Mouse (Mus musculus): ENCODE results near the gene Nkx2-3. TPM values are rescaled to one million over a fixed set of nuclear protein-coding genes. Genes with fewer than 3 reads are reported as not detected.

Gene Nkx2-3
- not detected for total RNA-seq (2021)

DNA sequence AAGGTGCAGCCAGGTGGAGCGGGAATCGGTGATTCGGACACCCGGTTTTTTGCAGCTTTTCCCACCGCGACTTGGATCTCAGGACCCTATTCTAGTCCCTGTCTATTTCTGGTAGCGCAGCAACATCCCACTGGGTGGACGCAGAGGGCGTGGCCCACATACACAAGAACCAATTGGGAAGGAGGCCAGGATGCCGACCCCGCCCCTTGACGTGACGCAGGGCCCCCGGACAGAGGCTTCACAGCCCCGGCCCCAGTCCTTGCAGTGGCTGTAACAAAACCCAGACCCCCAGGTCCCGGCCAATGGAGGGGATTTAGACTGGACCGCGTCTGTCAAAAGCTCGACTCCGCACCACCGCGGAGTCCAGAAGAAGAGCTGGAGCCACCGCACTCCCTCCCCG is at the start of gene Nkx2-3:
TSS of gene Nkx2-3 (plus strand) at position 275 of the 400 bp plus-strand sequence.
- no peak for DNase-seq (ENCODE audit: extremely low spot score in 1 of 2, low spot score in 1 of 2)

DNA sequence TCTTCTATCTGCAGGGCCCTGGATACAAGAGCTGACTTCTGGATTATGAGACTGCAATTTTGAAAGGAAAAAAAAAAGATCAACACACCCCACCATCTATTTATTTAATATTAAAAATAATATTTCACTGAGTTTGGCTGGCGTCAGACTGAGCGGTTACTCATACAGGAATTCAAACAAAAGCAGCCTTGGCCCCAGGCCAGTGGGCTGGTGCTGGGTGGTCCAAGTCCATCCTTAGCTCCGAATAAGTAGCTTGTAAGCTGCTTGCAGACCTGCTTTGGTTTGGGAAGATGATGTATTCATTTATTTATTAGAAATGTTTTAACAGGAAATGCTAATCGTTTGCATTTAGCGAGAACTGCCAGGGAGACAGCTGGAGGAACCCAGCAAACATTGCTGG is 49.0 kb upstream of the Nkx2-3 start:
- DNase-seq (ENCODE audit: extremely low spot score in 1 of 2, low spot score in 1 of 2), result no peak

GRCm38 (mm10) chr19:43568298-43568697 is 43.8 kb upstream of the Nkx2-3 start:
- no peak for DNase-seq (ENCODE audit: extremely low spot score in 1 of 2, low spot score in 1 of 2)

GRCm38 (mm10) chr19:43569133-43569532 is 43.0 kb upstream of the Nkx2-3 start:
- no peak for DNase-seq (ENCODE audit: extremely low spot score in 1 of 2, low spot score in 1 of 2)

- peak; percentile 40 to 68 for DNase-seq (ENCODE audit: extremely low spot score in 1 of 2, low spot score in 1 of 2)
Measured at GRCm38 (mm10) chr19:43570831-43571790, 41.0 kb upstream of the Nkx2-3 start.

GRCm38 (mm10) chr19:43579081-43579796 is 32.9 kb upstream of the Nkx2-3 start:
- DNase-seq (ENCODE audit: extremely low spot score in 1 of 2, low spot score in 1 of 2), result no peak

- no peak for DNase-seq (ENCODE audit: extremely low spot score in 1 of 2, low spot score in 1 of 2)
Measured at GRCm38 (mm10) chr19:43581185-43581584, 30.9 kb upstream of the Nkx2-3 start.

GRCm38 (mm10) chr19:43583192-43583591 is 28.9 kb upstream of the Nkx2-3 start:
- no peak for DNase-seq (ENCODE audit: extremely low spot score in 1 of 2, low spot score in 1 of 2)

DNA sequence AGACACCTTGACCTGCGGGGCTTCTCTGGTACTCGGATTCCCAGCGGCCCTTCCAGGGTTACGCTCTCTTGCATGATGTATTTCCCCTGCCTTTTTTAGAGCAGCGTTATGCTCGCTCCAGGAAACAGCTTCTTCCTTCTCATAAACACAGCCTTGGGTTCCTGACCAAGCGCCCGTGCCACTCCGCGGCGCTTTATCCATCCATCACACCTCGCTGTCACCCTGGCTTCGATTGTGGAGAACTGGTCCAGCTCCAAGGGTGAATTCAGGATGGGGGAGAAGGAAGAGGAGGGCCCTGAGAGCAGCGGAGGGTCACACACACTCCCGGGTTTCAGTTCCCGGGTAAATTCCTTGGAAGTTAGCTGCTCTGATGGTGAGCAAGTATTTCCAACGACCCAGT is 28.5 kb upstream of the Nkx2-3 start:
- no peak for DNase-seq (ENCODE audit: extremely low spot score in 1 of 2, low spot score in 1 of 2)

DNA sequence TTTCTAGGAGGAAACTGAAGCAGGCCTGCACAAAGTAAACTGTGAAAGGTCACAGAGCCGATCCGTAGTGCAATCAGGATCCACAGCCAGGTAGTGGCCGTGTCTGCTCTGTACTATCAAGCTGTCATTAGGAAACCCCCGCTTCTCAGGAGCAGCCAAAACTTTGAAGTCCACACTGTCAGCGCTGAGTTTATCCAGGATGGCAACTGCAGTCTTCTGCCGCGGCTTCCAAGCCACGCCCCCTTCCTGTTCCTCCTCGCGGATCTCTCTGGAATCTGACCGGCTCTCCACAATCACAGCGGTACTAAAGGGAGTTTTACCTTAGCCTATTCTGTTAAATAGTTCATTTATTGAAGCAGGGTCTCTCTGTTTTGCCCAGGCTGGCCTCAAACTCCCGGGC is 27.3 kb upstream of the Nkx2-3 start:
- no peak for DNase-seq (ENCODE audit: extremely low spot score in 1 of 2, low spot score in 1 of 2)

- no peak for DNase-seq (ENCODE audit: extremely low spot score in 1 of 2, low spot score in 1 of 2)
Measured at GRCm38 (mm10) chr19:43592026-43592425, 20.1 kb upstream of the Nkx2-3 start.

DNA sequence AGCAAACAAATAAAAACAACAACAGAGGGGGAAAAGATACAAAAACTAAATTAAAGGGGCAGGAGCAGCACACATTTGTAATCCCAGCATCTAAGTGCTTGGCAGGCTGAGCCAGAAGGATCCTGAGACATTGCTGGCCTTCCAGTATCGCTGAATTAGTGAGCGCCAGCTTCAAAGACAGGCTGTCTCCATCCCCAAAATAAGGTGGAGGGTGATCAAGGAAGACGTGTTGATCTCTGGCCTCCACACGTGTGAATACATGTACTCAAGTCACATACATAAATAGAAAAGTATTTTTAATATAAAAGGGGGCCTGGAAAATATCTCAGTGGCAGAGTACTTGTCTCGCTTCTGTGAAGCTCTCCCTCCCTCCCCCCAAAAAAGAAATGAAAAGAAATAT is 15.1 kb upstream of the Nkx2-3 start:
- DNase-seq (ENCODE audit: extremely low spot score in 1 of 2, low spot score in 1 of 2), result no peak

- DNase-seq (ENCODE audit: extremely low spot score in 1 of 2, low spot score in 1 of 2), result no peak
Measured at GRCm38 (mm10) chr19:43598741-43599660, 13.1 kb upstream of the Nkx2-3 start.

DNA sequence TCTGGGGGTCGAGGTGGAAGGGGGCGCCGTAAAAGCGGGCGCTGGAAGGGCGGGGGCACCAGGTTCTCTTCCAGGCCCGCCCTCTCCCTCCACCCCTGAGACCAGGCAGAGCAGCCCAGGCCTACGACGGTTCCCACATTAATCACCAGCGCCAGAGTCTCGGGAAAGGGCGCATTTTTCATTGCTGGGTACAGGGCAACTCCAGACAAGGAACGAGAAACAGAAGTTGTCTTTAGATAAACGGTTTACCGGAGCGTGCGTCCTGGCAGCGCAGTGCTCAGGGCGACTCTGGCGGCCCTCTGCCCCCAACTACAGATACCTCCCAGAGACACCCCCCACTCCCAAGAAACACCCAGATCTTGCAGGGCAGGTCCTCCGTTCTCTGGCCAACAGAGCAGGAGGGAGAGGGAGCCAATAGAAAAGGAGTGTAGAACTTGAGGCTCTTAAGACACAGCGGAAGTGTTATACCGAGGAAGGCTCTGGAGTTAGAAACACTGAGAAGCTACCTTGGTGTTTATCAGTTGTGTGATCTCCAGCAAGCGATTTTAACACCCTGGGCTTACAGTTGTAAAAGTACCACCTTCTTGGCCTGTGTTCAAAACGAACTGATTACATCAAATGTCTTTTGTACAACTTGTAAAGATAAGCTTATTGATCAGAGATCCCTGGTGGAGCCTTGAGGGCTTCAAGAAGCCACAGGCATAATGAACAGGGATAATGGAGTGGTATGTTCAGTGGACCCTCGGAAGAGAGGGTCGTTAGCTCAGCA is 12.2 kb upstream of the Nkx2-3 start:
- DNase-seq (ENCODE audit: extremely low spot score in 1 of 2, low spot score in 1 of 2), result no peak

GRCm38 (mm10) chr19:43600545-43601331 is 11.4 kb upstream of the Nkx2-3 start:
- DNase-seq (ENCODE audit: extremely low spot score in 1 of 2, low spot score in 1 of 2), result no peak

DNA sequence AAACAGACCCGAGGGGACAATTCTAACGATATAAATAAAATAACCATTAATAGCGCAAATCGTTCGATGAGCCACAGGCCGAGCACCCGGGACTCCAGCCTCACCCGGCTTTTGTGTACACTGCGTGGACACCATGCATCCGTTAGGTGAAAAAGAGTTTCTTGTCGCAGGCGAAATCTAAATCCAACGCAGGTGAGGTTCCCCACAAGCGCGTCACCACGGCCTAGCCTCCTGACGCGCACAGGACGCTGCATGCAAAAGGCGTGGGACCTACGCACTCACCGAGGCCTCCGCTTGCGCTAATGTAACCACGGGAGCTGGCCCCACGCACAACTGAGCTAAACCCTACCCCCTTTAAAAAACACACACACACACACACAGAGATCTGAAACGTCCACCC is 10.7 kb upstream of the Nkx2-3 start:
- no peak for DNase-seq (ENCODE audit: extremely low spot score in 1 of 2, low spot score in 1 of 2)

DNA sequence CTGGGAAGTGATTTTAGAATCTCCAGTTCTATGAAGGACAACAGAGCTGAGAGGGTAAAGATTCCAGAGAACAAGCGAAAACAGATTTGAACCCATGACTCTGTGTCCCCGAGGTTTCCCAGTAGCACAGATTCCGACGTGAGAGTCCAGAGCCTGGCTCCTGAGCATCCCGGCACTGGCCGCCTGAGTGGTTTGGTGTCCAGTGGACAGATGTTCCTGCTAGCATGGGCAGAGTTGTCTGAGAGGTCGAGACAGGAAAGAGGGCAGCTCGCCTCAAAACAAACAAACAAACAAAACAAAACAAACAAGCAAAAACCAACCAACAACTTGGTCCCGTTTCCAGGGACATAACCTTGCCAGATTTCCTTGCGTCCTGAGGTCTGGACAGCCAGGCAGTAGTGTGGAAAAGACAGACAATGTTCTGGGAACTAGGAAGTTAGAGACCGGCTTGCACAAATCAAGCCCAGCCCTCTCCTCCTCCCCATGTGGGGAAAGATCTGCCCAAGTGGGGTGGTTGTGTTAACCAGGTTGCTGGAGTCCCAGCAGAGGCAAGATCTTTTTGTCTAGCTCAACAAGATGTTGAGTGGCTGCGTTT is 10.0 kb upstream of the Nkx2-3 start:
- no peak for DNase-seq (ENCODE audit: extremely low spot score in 1 of 2, low spot score in 1 of 2)

- DNase-seq (ENCODE audit: extremely low spot score in 1 of 2, low spot score in 1 of 2), result no peak
Measured at GRCm38 (mm10) chr19:43603521-43603920, 8.6 kb upstream of the Nkx2-3 start.

Data from layer of hippocampus, postnatal 25 days (tissue).